Mouse (Mus musculus) 3T3-L1 (cell line): Measurements from ENCODE around the gene Gm15737.
A peak's percentile ranks its signal among the peaks of the same experiment; 100 is the strongest.

Experiments
- DNase-seq: peaks from one replicate; pipeline ENCODE4 v3.0.0-alpha.2; 2015; ENCODE audit warnings: low read depth, low spot score

Gm15737 gene

DNA sequence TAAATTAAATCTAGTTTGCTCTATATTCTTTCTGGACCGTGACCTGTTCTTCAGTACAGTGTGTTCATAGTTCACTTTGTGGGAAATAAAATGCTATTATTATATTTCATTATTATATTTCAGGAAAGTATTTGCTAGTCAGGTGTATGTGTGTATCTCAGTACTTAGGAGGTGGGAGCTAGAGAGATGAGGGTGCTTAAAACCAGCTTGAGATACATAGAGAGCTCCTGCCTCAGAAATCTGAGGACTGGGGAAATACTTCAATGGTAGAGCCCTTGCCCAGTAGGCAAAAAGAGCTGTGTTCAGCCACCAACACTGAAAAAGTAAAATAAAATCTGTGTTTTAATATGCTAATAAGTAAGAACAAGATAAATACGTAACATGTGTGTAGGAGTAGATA, 6.2 kb downstream of the Gm15737 start:
- no peak for DNase-seq

DNA sequence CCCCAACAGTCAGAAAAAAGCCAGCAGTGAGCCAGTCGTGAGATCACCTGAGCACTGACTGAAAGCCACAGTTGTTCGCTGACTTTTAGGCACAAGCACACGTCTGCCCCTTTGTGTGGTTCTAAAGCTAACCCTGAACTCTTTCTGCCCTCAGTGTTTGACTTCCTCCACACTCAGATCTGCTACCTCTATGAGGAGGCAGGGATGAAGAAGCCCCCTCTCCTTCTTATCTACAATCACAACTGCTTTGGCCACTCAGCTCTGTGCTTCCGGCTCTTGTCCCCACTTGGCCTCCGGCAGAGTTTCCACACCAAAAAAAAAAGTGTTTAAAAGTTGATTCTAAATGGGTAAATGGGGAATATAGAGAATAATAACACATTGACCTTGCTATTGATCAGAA, 7.0 kb downstream of the Gm15737 start:
- no peak for DNase-seq

- no peak for DNase-seq
Measured at GRCm38 (mm10) chr6:92877236-92877635, 8.1 kb downstream of the Gm15737 start.

- no peak for DNase-seq
Measured at GRCm38 (mm10) chr6:92878771-92879170, 9.6 kb downstream of the Gm15737 start.

GRCm38 (mm10) chr6:92879700-92880265, 10.6 kb downstream of the Gm15737 start:
- DNase-seq = no peak

DNA sequence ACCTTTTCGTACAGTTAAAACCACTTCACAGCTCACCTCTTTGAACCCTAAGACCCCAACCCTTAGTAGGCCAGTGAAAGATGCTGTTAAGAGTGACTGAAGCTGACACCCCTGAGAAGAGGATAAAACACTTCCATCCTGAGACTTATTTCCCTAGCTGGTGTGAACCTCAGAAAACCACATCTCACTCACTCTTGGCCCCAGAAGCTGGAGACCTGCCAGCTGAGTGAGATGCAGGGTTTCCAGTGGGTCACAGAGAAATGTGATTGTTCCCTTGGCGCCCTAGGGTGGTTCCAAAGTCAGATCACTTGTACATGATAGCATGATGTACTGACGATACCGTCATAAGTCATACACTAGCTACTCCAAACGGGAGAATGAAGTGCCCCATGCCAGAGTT, 13.3 kb downstream of the Gm15737 start:
- no peak for DNase-seq

- no peak for DNase-seq
Measured at GRCm38 (mm10) chr6:92883131-92883900, 14.2 kb downstream of the Gm15737 start.

DNA sequence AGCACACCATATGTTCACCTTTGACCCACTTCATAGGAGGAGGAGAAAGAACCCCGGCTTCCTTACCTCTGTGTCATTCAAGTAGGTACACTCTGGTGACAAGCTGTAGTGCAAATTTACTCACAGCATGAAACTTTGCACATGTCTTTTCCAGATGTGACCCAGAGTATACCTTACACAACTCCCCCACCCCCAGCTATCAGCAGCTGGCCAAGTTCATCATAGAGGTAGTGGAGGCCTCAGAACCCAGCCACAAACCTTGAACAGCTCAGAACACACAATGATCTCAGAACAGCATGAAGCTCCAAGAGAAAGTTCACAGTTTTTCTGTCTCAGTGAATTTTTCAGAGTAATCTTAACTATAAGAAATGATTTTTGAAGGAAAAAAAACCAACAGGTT, 22.4 kb downstream of the Gm15737 start:
- no peak for DNase-seq

DNA sequence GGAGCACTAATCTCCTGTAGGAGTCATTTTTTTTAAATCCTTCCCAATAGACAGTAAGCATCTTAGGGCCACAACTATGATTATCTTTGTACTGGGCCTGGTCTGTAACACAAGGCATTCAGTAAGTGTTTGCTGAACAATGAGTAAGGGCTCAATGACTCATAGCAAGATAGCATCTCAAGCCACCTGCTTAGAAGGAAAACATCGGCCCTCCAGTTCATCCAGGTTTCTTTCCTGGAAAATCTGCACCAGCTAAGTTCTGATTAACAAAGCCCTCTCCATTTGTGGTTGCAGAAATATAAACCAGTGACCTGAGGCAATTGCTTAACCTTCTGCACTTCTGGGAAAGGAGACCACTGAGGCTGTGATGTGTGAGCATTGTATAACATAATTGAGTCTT, 34.9 kb downstream of the Gm15737 start:
- DNase-seq = peak; percentile 43

DNA sequence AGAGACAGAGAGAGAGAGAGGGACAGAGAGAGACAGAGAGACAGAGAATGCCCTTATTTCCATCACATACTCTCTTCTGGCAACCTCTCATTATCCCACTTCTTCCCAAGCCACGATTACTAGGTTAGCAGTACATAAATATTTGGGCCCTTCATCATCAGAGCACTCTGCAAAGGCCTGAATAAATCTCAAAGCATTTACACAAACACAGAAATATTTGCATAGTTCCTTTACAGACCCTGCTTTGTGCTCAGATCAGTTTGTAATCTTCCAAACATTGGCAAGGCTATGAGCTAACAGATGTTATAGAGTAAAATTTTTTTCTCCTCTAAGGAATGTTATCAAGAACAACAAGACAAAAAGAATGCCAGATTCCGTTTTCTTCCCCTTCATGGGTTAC, 35.3 kb downstream of the Gm15737 start:
- DNase-seq = peak; percentile 58

GRCm38 (mm10) chr6:92905922-92906321, 36.8 kb downstream of the Gm15737 start:
- peak; percentile 28 for DNase-seq

DNA sequence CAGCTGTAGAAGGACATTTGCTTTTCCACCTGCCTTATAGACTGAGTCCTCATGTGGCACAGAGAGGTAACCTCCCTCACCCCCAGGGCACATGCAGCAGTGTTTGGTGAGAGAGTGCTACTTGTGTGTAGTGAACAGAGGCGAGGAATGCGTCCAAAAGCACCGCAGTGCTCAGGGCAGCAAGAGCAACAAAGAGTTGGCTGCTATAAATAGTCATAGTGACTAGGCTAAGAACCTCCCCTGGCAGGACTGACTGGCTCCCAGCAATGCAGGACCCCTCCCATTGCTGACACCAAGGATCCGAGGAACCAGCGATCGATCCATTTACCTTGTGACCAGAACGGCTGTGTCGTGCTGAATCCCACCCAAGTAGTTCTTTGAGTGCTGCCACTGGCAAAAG, 40.2 kb downstream of the Gm15737 start:
- no peak for DNase-seq

GRCm38 (mm10) chr6:92910611-92911010, 41.5 kb downstream of the Gm15737 start:
- DNase-seq = peak; percentile 52

DNA sequence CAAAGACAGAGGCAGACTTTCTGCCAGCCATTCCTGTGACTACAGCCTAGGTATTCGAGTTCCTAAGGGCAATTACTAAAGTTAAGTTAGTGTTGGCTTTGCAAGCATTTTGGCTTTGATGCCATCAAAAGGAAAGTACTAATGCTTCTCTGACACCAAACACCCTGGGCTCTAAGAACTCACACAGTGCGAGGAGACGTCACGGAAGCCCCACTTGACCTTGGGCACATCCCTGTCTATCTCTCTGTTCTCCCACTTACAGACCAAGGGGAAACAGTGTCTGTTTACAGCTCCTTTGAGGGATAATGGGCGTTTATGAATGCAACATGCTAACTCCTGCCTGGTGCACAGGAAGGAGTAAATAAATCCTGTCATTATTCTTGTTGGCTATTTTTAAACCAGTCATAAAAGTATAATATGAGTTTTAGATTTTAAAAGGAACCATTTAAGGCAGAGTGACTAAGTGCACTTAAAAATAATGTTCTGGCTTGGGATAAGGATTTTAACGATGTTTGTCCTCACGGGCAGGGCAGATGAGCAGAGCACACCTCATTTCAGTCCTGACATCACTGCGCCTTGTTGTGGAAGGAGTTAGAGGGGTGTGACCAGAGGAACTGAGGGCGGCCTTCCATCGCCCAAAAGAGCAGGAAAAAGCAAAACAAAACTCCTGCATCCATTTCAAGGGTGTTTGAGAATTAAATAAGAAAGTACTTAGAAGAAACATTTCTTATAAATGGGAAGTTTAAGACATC, 52.0 kb downstream of the Gm15737 start:
- no peak for DNase-seq

DNA sequence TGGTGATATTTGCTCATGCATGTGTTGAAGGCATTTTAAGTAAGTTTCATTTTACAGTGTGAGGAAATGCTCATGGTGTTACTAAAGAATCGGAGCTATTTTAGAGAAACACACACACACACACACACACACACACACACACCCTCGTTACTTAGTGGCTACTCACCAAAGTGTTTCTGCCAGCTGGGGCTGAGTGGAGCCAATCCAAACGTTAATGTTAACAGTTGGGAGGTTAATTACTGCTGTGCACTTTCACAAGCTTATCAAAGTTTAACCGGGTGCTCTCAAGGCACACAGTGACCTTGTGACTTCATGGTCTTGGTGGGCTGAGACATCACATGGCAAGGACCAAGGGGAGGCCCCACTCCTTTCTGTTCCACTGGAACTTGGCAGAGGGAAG, 52.7 kb downstream of the Gm15737 start:
- no peak for DNase-seq

DNA sequence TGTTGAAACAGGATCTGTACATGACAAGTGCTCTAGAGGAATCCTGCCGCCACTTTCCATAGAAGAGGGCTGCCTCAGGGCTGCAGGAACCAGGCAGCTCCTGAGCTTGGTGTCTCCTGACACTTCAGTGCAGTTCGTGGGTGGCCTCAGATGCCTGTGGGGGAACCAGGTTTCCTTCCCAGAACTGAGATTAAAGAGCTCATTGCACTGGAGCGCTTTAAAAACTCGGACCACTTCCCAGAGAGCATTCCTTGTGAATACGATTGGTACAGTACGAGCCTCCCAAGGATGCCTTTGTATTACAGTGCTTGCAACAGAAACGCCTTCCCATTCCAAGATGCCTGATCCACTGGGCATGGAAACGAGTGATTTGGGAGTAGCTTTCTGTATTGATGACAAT, 55.4 kb downstream of the Gm15737 start:
- DNase-seq = no peak

- DNase-seq = no peak
Measured at GRCm38 (mm10) chr6:92928261-92928660, 59.1 kb downstream of the Gm15737 start.
